In genomic region chr13:109211941-109212487, GRCm38 (mm10) we compare ENCODE assay signal across 10 mouse cellular contexts.
DNase-seq lines count a peak whose midpoint lies in the region; ATAC-seq and TF ChIP-seq lines count a peak whose summit lies in the region.
"Had no signal": no experiment of that assay in that cellular context is flagged by ENCODE, and none has a peak within 500 bp of the region (broad histone marks: within the 10 kb centered on the region; RNA-seq: fewer than 3 reads in every experiment).

No protein-coding gene starts in this region.

- peak overlapping the region; percentile 33; the same call in 1 of the 2 replicates for H3K4me2 ChIP-seq in kidney, postnatal 0 days (ENCODE audit: low read length)
- peak overlapping the region; percentile 25; the same call in 1 of the 2 replicates for H3K4me2 ChIP-seq in embryonic facial prominence, embryonic 15.5 days (replicated peaks)
- peak overlapping the region; percentile 63 for H3K4me2 ChIP-seq in liver, postnatal 0 days (ENCODE audit: low read depth, low read length)

- 45% methylated on average over 16 of the region's 16 CpGs for WGBS in kidney, postnatal 0 days
- 50% methylated on average over 16 of the region's 16 CpGs for WGBS in embryonic facial prominence, embryonic 15.5 days
- WGBS in liver, postnatal 0 days (ENCODE audit: insufficient replicate concordance): 17% methylated on average over 16 of the region's 16 CpGs

- no peak for TF ChIP-seq CTCF in kidney, postnatal 0 days (IDR thresholded peaks at IDR 0.05; ENCODE audit: low read depth)
- TF ChIP-seq CTCF in liver, postnatal 0 days (IDR thresholded peaks at IDR 0.05; ENCODE audit: low read depth): no peak

- no peaks in the 10 kb centered on the region for H3K27me3 ChIP-seq in kidney, postnatal 0 days (ENCODE audit: insufficient read depth, low read length)
- no peaks in the 10 kb centered on the region for H3K27me3 ChIP-seq in embryonic facial prominence, embryonic 15.5 days
- H3K27me3 ChIP-seq in liver, postnatal 0 days (ENCODE audit: insufficient read depth, low read length): no peaks in the 10 kb centered on the region

- no peaks in the 10 kb centered on the region for H3K9me3 ChIP-seq in kidney, postnatal 0 days (replicated peaks; ENCODE audit: low read length)
- H3K9me3 ChIP-seq in embryonic facial prominence, embryonic 15.5 days (replicated peaks): no peaks in the 10 kb centered on the region
- no peaks in the 10 kb centered on the region for H3K9me3 ChIP-seq in liver, postnatal 0 days (ENCODE audit: low read length)

- H3K4me1 ChIP-seq in kidney, postnatal 0 days (replicated peaks; ENCODE audit: insufficient read depth, low read length): no peaks in the 10 kb centered on the region
- no peaks in the 10 kb centered on the region for H3K4me1 ChIP-seq in embryonic facial prominence, embryonic 15.5 days
- 0 out of 2 replicates have a peak, but pooled peaks cover 4% of the 10 kb centered on the region for H3K4me1 ChIP-seq in liver, postnatal 0 days (ENCODE audit: insufficient read depth)

- H3K4me3 ChIP-seq in kidney, postnatal 0 days (replicated peaks; ENCODE audit: low read depth, low read length): peak overlapping the region; percentile 13; the same call in 1 of the 2 replicates
- no peak overlapping the region; the same call in 1 of the 2 replicates for H3K4me3 ChIP-seq in embryonic facial prominence, embryonic 15.5 days (replicated peaks)
- peak overlapping the region; percentile 37 for H3K4me3 ChIP-seq in liver, postnatal 0 days (ENCODE audit: low read depth, low read length)

- ATAC-seq in kidney, postnatal 0 days (replicated peaks; ENCODE audit: low FRiP score, low read depth): no peak
- ATAC-seq in embryonic facial prominence, embryonic 15.5 days (ENCODE audit: insufficient number of reproducible peaks, low FRiP score, low TSS enrichment, low read depth): no peak
- ATAC-seq in liver, postnatal 0 days: no peak

- H3K9ac ChIP-seq in kidney, postnatal 0 days (ENCODE audit: low read depth, low read length): no peak overlapping the region
- H3K9ac ChIP-seq in embryonic facial prominence, embryonic 15.5 days: no peak overlapping the region
- no peak overlapping the region for H3K9ac ChIP-seq in liver, postnatal 0 days (replicated peaks)

- no peaks in the 10 kb centered on the region for H3K36me3 ChIP-seq in kidney, postnatal 0 days (ENCODE audit: insufficient read depth, low read length)
- H3K36me3 ChIP-seq in embryonic facial prominence, embryonic 15.5 days: no peaks in the 10 kb centered on the region
- no peaks in the 10 kb centered on the region for H3K36me3 ChIP-seq in liver, postnatal 0 days (replicated peaks; ENCODE audit: insufficient read depth, low read length)

- DNase-seq in cerebellum, postnatal 25 days: peak; percentile 47 to 52
- DNase-seq in cerebellum, adult 9-10 months: no peak
- DNase-seq in kidney, postnatal 0 days (ENCODE audit: low spot score): no peak
- DNase-seq in kidney, adult 18-20 months: no peak
- no peak for DNase-seq in liver, postnatal 0 days
- DNase-seq in left cerebral cortex, postnatal 25 days (ENCODE audit: low spot score in 2 of 2): no peak
- no peak for DNase-seq in right cerebral cortex, postnatal 25 days
- DNase-seq: adrenal gland, adult 8-10 months; layer of hippocampus, adult 9-11 months had no signal

- intact Hi-C loops in left cerebral cortex, postnatal 25 days (cut with DNase I): loop anchor here (1.0 to 10.0 kb wide), 7 partner anchors 95 to 1020 kb away; no protein-coding TSS in a partner anchor

- TF ChIP-seq EP300 in liver, postnatal 0 days (IDR thresholded peaks at IDR 0.05; ENCODE audit: low read depth): no peak

- H3K27ac ChIP-seq in kidney, postnatal 0 days: no peak overlapping the region
- no peak overlapping the region for H3K27ac ChIP-seq in embryonic facial prominence, embryonic 15.5 days (replicated peaks)
- no peak overlapping the region for H3K27ac ChIP-seq in liver, postnatal 0 days (ENCODE audit: low read depth)

Comparison
In these comparisons a context has a peak if more than half of its experiments do, and no peak if none do; other contexts are left out.
1. DNase-seq: peak in cerebellum, postnatal 25 days (2 of 2); none in cerebellum, adult 9-10 months (single experiment), kidney, postnatal 0 days (single experiment), kidney, adult 18-20 months (single experiment), liver, postnatal 0 days (single experiment), left cerebral cortex, postnatal 25 days (0 of 2) and right cerebral cortex, postnatal 25 days (single experiment).
2. Peak in every context shown above with its lines, with median percentiles within 50 percentile points of each other: H3K4me2 ChIP-seq.